Mouse (Mus musculus): ENCODE data around the gene Tenm3. TPM values are rescaled to one million over a fixed set of nuclear protein-coding genes. Genes with fewer than 3 reads are reported as not detected.

Gene Tenm3
- total and polyA plus RNA-seq, 3 experiments: 0.03 to 0.08 (median 0.07) TPM

DNA sequence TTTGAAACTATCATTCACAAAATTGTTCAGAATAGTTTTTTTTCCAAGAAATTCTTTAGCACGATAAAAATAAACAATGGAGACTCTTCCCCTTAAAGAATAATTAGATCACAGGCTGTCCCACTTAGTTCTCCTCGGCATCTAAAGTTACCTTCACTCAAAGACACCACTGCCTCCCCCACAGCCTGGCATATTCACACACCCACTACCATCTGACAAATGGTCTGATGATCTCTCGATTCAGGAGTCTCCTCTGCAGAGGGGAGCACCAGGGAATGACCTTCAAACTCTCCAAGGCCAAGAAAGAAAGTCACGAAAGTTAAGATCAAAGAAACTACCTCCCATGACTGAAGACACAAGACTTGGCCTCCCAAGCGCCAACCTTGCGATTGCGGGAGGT is 329.9 kb downstream of the Tenm3 start:
- Histone ChIP-seq H3K9me3 (replicated peaks; ENCODE audit: low read length) (peaks cover 52% of the 10 kb centered on the region), H3K4me2 (ENCODE audit: insufficient read depth, low read depth, poor library complexity, severe bottlenecking) (no peak overlapping the region), H3K36me3 (replicated peaks in 1 of 2; ENCODE audit: control insufficient read depth in 1 of 2, insufficient read depth in 1 of 2, low read length in 1 of 2) (no peaks in the 10 kb centered on the region), H3K9ac (ENCODE audit: insufficient read depth, low read depth) (no peak overlapping the region), H3K79me2 (replicated peaks; ENCODE audit: control insufficient read depth, extremely low read depth, insufficient read depth, poor library complexity, severe bottlenecking) (no peaks in the 10 kb centered on the region), H3K27ac (ENCODE audit: insufficient read depth, low read depth) (no peak overlapping the region), H3K27me3 (replicated peaks) (no peaks in the 10 kb centered on the region), H3K4me1 (ENCODE audit: control insufficient read depth in 1 of 2, insufficient read depth in 2 of 2) (no peaks in the 10 kb centered on the region), H3K4me3 (replicated peaks in 1 of 3; ENCODE audit: low read depth in 2 of 3, low read length in 2 of 3, poor library complexity in 1 of 3) (no peak overlapping the region)
- dilution Hi-C loops (cut with MboI; ENCODE audit: extremely low pct_ligation_motif_present, extremely low pct_unique_long_range_greater_than_20kb, low sequenced_read_pairs) (no loop called here), in situ Hi-C loops (cut with MboI; ENCODE audit: low pct_ligation_motif_present, low pct_unique_long_range_greater_than_20kb, low sequenced_read_pairs) (no loop called here)
- TF ChIP-seq MEF2A (IDR thresholded peaks at IDR 0.05; ENCODE audit: borderline replicate concordance, low read depth, low read length): no peak
- TF ChIP-seq NELFE (IDR thresholded peaks at IDR 0.05; ENCODE audit: low read depth, low read length): no peak
- no peak for TF ChIP-seq USF2 (conservative IDR thresholded peaks at IDR 0.05; ENCODE audit: low read depth, low read length)
- TF ChIP-seq BHLHE40 (IDR thresholded peaks at IDR 0.05; ENCODE audit: low read depth, low read length): no peak
- no peak for TF ChIP-seq JUND (conservative IDR thresholded peaks at IDR 0.05; ENCODE audit: low read depth, low read length)
- TF ChIP-seq ETS1 (conservative IDR thresholded peaks at IDR 0.05; ENCODE audit: low read depth, low read length): no peak
- TF ChIP-seq MXI1 (IDR thresholded peaks at IDR 0.05; ENCODE audit: low read depth, low read length): no peak
- TF ChIP-seq TCF12 (IDR thresholded peaks at IDR 0.05; ENCODE audit: low read depth, low read length): no peak
- TF ChIP-seq GABPA (IDR thresholded peaks at IDR 0.05; ENCODE audit: insufficient replicate concordance, low read depth, low read length): no peak
- TF ChIP-seq RAD21 (IDR thresholded peaks at IDR 0.05; ENCODE audit: low read depth, low read length): no peak
- TF ChIP-seq E2F4 (IDR thresholded peaks at IDR 0.05; ENCODE audit: insufficient replicate concordance, low read depth, low read length): no peak
- no peak for TF ChIP-seq JUN (IDR thresholded peaks at IDR 0.05; ENCODE audit: insufficient read depth, low read depth, low read length)
- no peak for TF ChIP-seq CHD1 (IDR thresholded peaks at IDR 0.05; ENCODE audit: low read depth, low read length)
- no peak for TF ChIP-seq KAT2A (IDR thresholded peaks at IDR 0.05; ENCODE audit: insufficient replicate concordance, low read length)
- TF ChIP-seq ZC3H11A (IDR thresholded peaks at IDR 0.05; ENCODE audit: low read depth, low read length): no peak
- TF ChIP-seq UBTF (IDR thresholded peaks at IDR 0.05; ENCODE audit: low read depth, low read length): no peak
- TF ChIP-seq MAX (IDR thresholded peaks at IDR 0.05; ENCODE audit: low read length): no peak
- TF ChIP-seq CHD2 (IDR thresholded peaks at IDR 0.05; ENCODE audit: low read length): no peak
- DNase-seq (ENCODE audit: extremely low read depth): no peak

- TF ChIP-seq IRF4 (IDR thresholded peaks at IDR 0.05; ENCODE audit: low read depth, low read length): no peak
- no peak for TF ChIP-seq UBTF (IDR thresholded peaks at IDR 0.05; ENCODE audit: low read depth, low read length)
- no peak for TF ChIP-seq ZKSCAN1 (IDR thresholded peaks at IDR 0.05; ENCODE audit: borderline replicate concordance, low read depth, low read length)
- TF ChIP-seq ELF1 (IDR thresholded peaks at IDR 0.05; ENCODE audit: low read depth, low read length): no peak
- TF ChIP-seq ETS1 (conservative IDR thresholded peaks at IDR 0.05; ENCODE audit: low read depth, low read length): no peak
- Histone ChIP-seq H3K4me1 (ENCODE audit: control insufficient read depth in 1 of 2, insufficient read depth in 2 of 2) (no peaks in the 10 kb centered on the region), H3K36me3 (replicated peaks in 1 of 2; ENCODE audit: control insufficient read depth in 1 of 2, insufficient read depth in 1 of 2, low read length in 1 of 2) (no peaks in the 10 kb centered on the region), H3K4me3 (replicated peaks in 1 of 3; ENCODE audit: low read depth in 2 of 3, low read length in 2 of 3, poor library complexity in 1 of 3) (no peak overlapping the region), H3K27ac (ENCODE audit: insufficient read depth, low read depth) (no peak overlapping the region), H3K9ac (ENCODE audit: insufficient read depth, low read depth) (no peak overlapping the region), H3K27me3 (replicated peaks) (no peaks in the 10 kb centered on the region), H3K9me3 (replicated peaks; ENCODE audit: low read length) (peaks cover 49% of the 10 kb centered on the region), H3K79me2 (replicated peaks; ENCODE audit: control insufficient read depth, extremely low read depth, insufficient read depth, poor library complexity, severe bottlenecking) (no peaks in the 10 kb centered on the region), H3K4me2 (ENCODE audit: insufficient read depth, low read depth, poor library complexity, severe bottlenecking) (no peak overlapping the region)
- in situ Hi-C loops (cut with MboI; ENCODE audit: low pct_ligation_motif_present, low pct_unique_long_range_greater_than_20kb, low sequenced_read_pairs): no loop called here
- DNase-seq (ENCODE audit: extremely low read depth): no peak
- dilution Hi-C loops (cut with MboI; ENCODE audit: extremely low pct_ligation_motif_present, extremely low pct_unique_long_range_greater_than_20kb, low sequenced_read_pairs): no loop called here
Measured at GRCm38 (mm10) chr8:48511546-48511945, 332.2 kb downstream of the Tenm3 start.

All from CH12.LX (cell line).